Mouse (Mus musculus): ENCODE results near the gene Maff.

Gene Maff

DNA sequence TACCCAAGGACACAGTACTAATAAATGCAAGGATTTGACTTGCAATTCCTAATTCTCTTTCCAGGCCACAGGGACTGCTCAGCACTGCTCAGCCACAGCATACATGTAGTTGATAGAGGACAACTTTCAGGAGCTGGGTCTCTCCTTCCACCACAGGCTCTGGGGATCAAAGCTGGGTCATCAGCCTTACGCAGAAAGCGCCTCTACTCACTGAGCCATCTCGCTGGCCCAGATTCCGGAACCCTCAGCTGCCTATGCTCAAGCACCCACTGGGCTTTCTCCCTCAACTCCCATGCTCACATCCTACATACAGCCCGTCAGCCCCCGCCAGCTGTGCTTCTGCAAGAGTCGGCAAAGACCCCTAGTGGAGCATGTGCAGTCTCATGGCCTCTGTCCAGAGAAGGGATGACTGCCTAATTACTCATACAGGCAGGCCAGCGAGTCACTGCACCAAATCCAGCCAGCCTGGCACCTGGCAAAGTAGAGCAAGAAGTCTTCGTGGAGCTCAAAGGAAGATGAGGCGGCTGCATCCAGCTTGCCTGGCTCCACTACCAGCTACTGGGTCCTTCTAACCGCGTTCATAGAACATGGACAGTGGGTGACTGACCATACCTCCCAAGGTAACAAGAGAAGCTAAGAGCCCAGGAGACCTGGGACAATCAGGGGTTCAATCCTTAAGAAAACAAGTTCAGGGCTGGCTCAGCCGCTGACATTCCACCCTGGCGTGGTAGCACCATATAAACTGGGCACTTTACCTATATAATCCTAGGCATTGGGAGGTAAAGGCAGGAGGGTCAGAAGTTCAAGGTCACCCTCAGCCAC lies 53.0 kb downstream of the Maff start:
- no peak for DNase-seq

DNA sequence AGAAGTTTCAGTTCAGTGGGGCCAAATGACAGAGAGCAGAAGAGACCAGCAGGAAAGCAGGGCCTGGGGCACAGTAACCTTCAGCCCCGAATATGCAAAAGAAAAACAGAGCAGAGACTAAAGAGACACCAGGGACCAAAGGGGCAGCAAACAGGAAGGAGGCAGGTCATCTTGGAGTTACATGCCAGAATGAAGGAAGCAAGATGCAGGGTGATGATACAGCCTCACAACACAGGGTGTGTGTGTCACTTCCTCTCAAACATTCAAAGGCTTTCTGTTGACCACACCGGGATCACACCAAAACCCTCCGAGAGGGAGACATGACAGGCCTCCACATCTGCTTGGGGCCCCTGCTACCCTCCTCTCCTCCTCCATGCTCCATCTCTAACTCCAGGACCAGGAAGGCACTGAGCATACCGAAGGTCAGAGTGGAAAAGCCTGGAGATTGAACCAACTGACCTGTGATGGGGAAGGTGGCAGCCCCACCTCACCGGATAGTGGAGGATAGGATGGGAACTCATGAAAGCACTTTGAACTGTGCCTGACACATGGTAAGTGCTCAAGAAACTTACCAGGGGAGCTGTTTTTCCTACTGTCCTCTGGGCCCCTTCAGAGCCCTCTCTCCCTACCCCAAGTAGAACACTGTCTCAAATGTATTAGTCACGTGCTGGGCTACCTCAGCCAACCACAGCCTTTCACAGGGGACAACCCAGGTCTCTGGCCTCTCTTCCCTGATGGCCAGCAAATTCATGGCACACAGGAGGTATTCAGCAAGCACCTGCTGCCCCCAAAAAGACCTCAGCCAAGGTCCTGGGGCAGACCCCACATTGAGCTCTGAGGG lies 53.9 kb downstream of the Maff start:
- DNase-seq = no peak

DNA sequence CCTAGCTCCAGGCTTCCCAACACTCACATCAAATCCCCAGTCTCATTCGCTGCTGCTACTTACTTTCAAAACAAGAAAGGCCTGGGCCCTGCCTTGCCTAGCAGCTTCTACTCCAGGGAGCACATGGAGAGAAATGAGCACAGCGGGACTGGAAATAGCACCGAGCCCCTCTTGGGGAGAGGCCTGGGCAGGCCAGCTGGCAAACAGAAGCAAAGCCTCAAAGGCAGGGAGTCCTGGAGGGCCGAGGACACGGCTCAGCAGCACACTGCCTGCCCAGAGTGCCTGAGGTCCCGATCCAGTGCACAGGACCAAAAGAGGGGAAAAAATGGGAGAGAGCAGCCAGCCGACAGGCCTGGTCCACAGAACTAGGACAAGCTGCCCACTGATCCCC lies 54.5 kb downstream of the Maff start:
- DNase-seq = peak in 1 of 2 experiments; percentile 23

DNA sequence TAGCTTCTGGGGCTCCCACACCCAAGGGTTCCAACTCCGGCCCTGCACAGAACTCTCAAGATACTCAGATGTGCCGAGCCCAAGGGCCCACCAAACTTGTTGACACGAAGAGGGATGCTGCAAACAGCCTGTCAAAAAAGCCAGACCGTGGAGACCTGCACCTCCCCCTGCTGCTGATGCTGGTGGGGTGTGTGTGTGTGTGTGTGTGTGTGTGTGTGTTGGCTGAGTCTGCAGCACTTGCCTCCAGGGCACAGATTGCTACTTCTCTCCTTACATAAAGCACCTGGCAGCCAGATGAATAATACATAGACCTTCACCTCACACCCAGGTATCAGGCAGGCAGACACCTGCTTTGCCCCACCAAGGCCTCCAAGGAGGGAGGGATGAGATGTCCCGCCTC lies 55.8 kb downstream of the Maff start:
- no peak for DNase-seq

DNA sequence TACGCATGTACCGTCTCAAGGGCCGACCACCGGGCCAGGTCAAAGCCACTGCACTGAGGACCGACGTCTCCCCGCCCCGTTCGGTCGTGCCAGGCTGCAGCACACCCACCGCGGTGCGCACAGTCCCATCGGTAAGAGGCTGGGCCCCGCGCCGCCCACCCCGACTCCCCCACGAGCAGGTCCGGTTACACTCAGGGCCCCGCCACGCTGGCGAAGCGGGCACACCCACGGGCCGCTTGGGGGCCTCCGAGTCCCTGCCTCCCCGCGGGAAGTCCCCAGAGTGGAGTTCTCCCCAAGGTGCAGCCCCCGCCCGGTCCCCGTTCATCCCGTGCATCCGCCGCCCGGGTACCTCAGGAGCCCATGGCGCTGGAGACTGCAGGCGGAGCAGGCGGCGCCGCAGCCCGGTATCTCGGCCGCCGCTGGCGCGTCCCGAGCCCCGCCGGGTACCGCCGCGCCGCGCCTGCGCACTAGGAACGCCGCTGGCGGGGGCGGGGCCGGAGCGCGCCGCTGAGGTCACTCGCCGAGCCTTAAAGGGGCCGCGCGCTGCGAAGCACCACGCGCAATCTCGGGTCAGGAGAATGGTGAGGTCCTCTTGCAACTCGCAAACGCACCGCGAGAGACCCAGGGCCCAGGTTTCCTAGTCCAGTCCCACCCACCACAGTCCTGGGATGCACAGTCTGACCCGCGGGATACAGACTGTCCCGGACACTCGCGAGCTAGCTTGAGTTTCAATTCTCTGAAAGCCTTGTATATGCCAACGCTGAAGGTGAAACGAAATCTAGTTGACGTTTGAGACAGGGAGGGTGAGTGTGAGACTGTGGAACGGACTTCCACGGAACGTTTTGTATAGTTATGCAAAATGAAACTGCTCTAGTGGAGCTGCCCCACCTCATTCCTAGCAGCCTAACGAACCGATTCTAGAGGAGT lies 56.7 kb downstream of the Maff start, which contains the start of gene Tmem184b:
TSS of gene Tmem184b (minus strand) at position 734 of the 927 bp plus-strand sequence.
- DNase-seq = peak; percentile 85 to 97

DNA sequence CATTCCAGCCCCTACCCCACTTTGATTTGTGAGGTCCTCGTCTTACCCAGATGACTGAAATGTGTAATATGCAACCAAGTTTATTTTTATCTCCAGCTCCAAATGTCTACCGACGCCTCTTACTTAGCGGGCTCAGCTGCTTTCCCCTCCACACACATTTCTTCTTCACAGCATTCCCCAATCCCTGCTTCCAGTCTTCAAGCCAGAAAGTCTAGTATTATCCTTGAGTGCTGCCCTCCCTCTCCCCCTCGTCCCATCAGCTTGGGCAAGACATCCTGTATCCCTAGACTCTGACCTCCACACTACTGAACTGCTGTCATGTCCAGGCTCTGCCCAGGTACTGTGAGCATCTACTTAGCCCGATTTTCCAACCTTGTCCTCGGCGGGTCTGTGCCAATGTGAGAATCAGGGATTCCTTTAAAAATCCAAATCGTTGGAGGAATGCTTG lies 57.4 kb downstream of the Maff start:
- DNase-seq = peak in 1 of 2 experiments; percentile 33

DNA sequence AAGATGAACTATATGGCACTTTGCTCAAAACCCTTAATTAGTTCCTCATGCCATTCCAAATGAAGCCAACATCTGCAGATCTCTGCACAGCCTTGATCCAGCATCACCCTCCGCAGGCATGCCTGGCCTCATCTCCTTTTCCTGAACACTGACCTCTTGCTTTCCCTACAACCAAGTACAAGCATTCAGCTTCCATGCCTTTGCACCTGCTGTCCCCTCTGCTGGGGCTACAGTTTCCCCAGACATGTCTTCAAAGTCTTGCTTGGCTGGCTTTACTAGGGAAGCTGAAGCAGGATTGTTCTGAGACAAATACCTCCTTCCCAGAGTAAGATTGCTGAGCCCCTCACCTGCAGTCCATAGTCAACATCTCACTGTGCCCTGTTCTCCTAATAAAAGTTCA lies 57.9 kb downstream of the Maff start:
- DNase-seq = no peak

DNA sequence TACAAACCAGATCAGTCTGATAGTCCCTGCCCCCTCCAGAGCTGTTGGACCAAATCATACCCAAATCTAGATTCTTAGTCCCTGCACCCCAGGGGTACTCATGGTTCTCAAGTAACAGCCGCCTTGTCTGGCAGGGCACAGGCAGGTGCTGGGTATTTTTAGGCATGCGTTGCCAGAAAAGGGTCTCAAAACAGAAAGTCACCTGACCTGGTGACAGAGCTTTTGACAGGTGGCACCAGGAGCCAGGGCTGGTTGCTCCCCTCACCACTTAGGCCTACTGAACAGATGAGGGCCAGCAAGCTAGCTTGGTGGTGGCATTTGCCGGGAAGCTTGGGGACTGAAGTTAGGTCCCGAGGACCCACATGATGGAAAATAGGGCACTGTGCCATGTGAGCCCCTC lies 60.1 kb downstream of the Maff start:
- no peak for DNase-seq

Data from cerebellum, adult 18-20 months (tissue).